Mouse (Mus musculus): Measurements from ENCODE around the gene Tgfb1i1. TPM values are rescaled to one million over a fixed set of nuclear protein-coding genes. Genes with fewer than 3 reads are reported as not detected.

The Tgfb1i1 gene
- 10 to 100 TPM; 12.1 to 13.9 TPM for total RNA-seq (2021)
- long read RNA-seq, experiment 1, partial matches to known transcripts = 1 of 5 reads
- long read RNA-seq, experiment 1, other reads (novel, unspliced or antisense) = 1 of 5 reads
- long read RNA-seq, experiment 2, partial matches to known transcripts = 1 of 10 reads
- long read RNA-seq, experiment 2, other reads (novel, unspliced or antisense) = 4 of 10 reads

DNA sequence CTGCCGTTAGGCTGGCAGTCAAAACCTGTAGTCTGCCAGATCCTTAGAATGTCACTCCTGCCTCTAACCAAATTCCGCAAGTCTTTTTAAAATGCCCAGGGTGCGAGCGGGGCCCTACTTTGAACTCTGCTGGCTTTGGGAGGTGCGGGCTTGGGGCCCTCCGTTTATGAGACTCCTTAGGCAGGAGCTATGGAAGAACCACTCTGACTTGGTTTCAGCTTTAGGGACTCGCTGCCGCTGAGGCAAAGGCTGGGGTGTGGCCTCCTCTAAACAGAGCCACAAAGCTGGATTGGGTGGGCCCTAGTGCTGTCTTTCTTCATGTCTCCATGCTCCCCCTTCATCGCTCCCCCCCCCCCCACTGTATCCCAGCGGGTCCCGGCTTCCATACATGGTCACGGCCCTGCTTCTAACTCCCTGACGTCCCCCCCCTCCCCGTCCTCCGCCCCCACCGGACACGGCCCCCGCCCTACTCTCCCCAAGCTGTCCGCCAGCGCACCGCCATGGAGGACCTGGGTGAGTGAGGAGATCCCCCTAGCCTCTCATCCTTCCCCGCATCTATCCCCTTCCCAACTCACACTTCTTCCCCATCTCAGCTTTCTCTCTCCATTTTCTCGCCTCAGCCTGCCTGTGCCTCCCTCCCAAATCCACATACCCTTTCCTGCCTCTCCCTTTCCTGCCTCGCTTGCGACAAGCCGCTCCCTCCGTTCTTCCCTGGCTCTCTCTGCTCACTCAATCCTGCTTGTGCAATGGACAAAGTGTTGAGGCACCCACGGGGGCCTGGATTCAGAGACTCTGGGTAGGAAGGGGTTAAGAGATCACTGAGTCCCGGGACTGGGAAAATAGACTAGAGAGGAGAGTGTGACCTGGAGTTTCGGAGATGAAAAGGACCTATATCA lies at the start of gene Tgfb1i1:
Gene Tgfb1i1, plus strand, starts transcription at position 317 of the 896 bp plus-strand sequence.
- DNase-seq (ENCODE audit: low spot score in 2 of 2) = peak in 1 of 2 experiments; percentile 39
- Histone ChIP-seq H3K27ac (peak within 1 kb of the TSS; percentile 91), H3K4me3 (peak within 1 kb of the TSS; percentile 51)
- no peak for TF ChIP-seq CTCF (conservative IDR thresholded peaks at IDR 0.05)

- H3K27ac ChIP-seq = no peak overlapping the region
- DNase-seq (ENCODE audit: low spot score in 2 of 2) = no peak
- H3K4me3 ChIP-seq = no peak overlapping the region
- TF ChIP-seq CTCF (conservative IDR thresholded peaks at IDR 0.05) = no peak
Measured at GRCm38 (mm10) chr7:128201607-128202006, 45.0 kb upstream of the Tgfb1i1 start.

GRCm38 (mm10) chr7:128203071-128203470 lies 43.5 kb upstream of the Tgfb1i1 start:
- no peak overlapping the region for H3K27ac ChIP-seq
- no peak for DNase-seq (ENCODE audit: low spot score in 2 of 2)
- no peak for TF ChIP-seq CTCF (conservative IDR thresholded peaks at IDR 0.05)
- no peak overlapping the region for H3K4me3 ChIP-seq

GRCm38 (mm10) chr7:128204179-128204578 lies 42.4 kb upstream of the Tgfb1i1 start:
- no peak for DNase-seq (ENCODE audit: low spot score in 2 of 2)
- no peak overlapping the region for H3K4me3 ChIP-seq
- TF ChIP-seq CTCF (conservative IDR thresholded peaks at IDR 0.05) = no peak
- H3K27ac ChIP-seq = no peak overlapping the region

GRCm38 (mm10) chr7:128205695-128206094 lies 40.9 kb upstream of the Tgfb1i1 start:
- DNase-seq (ENCODE audit: low spot score in 2 of 2) = no peak
- Histone ChIP-seq H3K4me3 (no peak overlapping the region), H3K27ac (no peak overlapping the region)
- no peak for TF ChIP-seq CTCF (conservative IDR thresholded peaks at IDR 0.05)

DNA sequence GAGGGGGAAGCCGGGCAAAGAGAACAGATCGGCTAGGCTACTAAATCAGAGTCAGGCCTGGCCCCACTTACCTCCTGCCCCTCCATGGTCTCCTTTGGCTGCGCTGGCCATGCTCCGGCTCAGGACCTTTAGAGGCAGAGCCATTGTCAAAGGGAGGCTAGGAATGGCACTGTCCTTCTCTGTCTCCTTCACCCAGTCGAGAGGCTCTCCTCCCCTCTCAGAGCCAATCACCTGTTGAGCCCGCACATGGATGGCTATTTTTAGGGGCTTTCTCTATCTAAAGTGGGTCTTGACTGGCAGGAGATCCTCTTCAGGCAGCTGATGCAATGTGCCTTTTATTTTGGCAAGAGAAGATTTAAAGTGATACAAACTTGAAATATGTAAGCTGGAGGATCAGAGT lies 40.5 kb upstream of the Tgfb1i1 start, which contains the start of gene Cox6a2:
Gene Cox6a2, minus strand, starts transcription at position 236 of the 400 bp plus-strand sequence.
- no peak within 1 kb of the TSS for H3K27ac ChIP-seq
- no peak within 1 kb of the TSS for H3K4me3 ChIP-seq
- TF ChIP-seq CTCF (conservative IDR thresholded peaks at IDR 0.05) = no peak
- DNase-seq (ENCODE audit: low spot score in 2 of 2) = no peak

GRCm38 (mm10) chr7:128208187-128208586 lies 38.4 kb upstream of the Tgfb1i1 start:
- H3K4me3 ChIP-seq = no peak overlapping the region
- H3K27ac ChIP-seq = no peak overlapping the region
- DNase-seq (ENCODE audit: low spot score in 2 of 2) = peak; percentile 57 to 77
- TF ChIP-seq CTCF (conservative IDR thresholded peaks at IDR 0.05) = peak; percentile 98; the same call in 1 of the 2 replicates

DNA sequence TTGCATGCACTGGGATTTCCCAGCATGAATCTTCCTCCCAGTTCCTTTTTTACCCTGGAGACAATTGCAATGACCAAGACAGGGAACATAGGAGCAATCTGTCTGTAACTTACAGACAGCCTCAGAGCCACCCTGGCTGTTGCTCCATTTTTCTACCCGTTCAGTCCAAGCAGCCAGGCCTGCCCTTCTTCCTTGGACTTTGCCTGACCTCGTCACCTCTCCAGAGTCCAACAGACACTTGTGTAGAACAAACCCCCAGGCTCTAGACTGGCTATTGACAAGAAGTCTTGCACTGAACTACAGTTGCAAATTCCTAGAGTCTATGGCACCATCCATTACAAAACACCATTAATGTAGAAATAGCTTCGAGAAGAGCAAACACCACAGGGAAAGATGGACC lies 36.8 kb upstream of the Tgfb1i1 start:
- H3K4me3 ChIP-seq = no peak overlapping the region
- TF ChIP-seq CTCF (conservative IDR thresholded peaks at IDR 0.05) = no peak
- no peak for DNase-seq (ENCODE audit: low spot score in 2 of 2)
- no peak overlapping the region for H3K27ac ChIP-seq

DNA sequence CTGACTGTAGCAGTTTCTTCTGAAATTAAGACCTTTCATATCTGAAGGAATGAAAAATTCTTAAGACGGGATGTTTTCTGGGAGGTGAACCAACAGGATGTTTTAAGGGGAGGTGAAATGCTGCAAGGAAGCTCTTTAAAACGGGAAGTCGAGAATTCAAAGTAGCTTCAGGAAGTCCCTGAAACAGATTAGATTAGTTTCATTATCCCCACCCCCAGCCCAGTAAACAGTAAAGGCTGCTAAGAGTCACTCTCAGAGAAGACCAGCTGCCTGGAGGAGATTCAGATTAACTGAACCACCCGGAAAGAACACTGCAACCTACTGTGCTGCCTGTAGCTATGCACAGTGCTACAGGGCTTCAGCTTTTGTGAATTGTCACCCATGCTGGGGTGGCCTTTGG lies 26.7 kb upstream of the Tgfb1i1 start:
- Histone ChIP-seq H3K27ac (peak overlapping the region; percentile 64; the same call in 1 of the 2 replicates), H3K4me3 (no peak overlapping the region)
- no peak for DNase-seq (ENCODE audit: low spot score in 2 of 2)
- no peak for TF ChIP-seq CTCF (conservative IDR thresholded peaks at IDR 0.05)

GRCm38 (mm10) chr7:128220936-128221335 lies 25.7 kb upstream of the Tgfb1i1 start:
- H3K4me3 ChIP-seq = no peak overlapping the region
- DNase-seq (ENCODE audit: low spot score in 2 of 2) = peak in 1 of 2 experiments; percentile 34
- peak overlapping the region; percentile 64; the same call in 1 of the 2 replicates for H3K27ac ChIP-seq
- TF ChIP-seq CTCF (conservative IDR thresholded peaks at IDR 0.05) = no peak

GRCm38 (mm10) chr7:128231741-128232140 lies 14.9 kb upstream of the Tgfb1i1 start:
- H3K4me3 ChIP-seq = no peak overlapping the region
- H3K27ac ChIP-seq = no peak overlapping the region
- no peak for DNase-seq (ENCODE audit: low spot score in 2 of 2)
- TF ChIP-seq CTCF (conservative IDR thresholded peaks at IDR 0.05) = no peak

DNA sequence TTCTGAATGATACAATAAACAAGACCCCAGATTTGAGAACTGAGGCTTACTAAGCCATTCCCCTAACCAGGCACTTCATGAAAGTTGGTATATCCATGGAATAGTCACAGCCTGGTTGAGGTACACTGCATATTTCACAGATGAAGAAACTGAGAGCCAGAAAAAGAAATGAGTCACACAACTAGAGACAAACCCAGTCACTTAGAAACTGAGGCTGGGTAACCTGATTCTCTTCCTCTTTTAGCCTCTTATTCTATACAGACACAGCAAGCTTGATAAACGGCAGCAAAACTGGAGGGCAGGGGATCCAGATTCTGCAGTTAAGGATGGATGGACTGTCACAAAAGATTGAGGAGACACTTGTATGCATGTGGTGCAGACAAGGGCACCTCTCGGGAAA lies 11.8 kb upstream of the Tgfb1i1 start:
- no peak for TF ChIP-seq CTCF (conservative IDR thresholded peaks at IDR 0.05)
- DNase-seq (ENCODE audit: low spot score in 2 of 2) = no peak
- Histone ChIP-seq H3K4me3 (no peak overlapping the region), H3K27ac (no peak overlapping the region)

- no peak for TF ChIP-seq CTCF (conservative IDR thresholded peaks at IDR 0.05)
- Histone ChIP-seq H3K4me3 (no peak overlapping the region), H3K27ac (no peak overlapping the region)
- no peak for DNase-seq (ENCODE audit: low spot score in 2 of 2)
Measured at GRCm38 (mm10) chr7:128235481-128235880, 11.1 kb upstream of the Tgfb1i1 start.
